Mouse (Mus musculus) adrenal gland, postnatal 14 days (tissue): ENCODE measurements around the gene Cbx8. TPM values are rescaled to one million over a fixed set of nuclear protein-coding genes. Genes with fewer than 3 reads are reported as not detected.

Experiments used
- DNase-seq: peaks from one replicate; pipeline ENCODE4 v3.0.0; 2021; ENCODE audit warnings: mixed read lengths
- total RNA-seq: library from RNA; stranded (reverse); gene quantifications from 2 replicates; pipeline ENCODE4 v1.2.3, GENCODE M21; 2021

Gene Cbx8
- total RNA-seq, 1 experiment from 2014 or later = 16.7 TPM

DNA sequence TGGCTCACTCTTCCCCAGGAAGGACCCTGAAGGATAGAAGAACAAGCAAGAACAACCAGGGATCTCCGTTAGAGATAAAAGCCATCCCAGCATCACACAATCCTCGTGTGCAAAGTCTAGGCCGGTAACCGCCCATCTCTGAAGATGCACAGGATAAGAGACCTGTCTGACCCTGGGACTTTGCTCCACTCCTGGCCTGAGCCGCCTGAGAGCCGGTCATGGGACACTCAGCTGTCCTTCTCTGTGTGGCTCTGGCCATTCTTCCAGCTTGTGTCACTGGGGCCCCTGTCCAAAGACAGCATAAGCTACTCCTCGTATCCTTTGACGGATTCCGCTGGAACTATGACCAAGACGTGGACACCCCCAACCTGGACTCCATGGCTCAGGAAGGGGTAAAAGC lies 52.8 kb downstream of the Cbx8 start, which contains the start of gene Enpp7:
TSS of gene Enpp7 (plus strand) at position 190 of the 400 bp plus-strand sequence.
- no peak for DNase-seq

Other genes with a start within 250 kb of the Cbx8 start
- 4.6 and 5.0 TPM in 2 replicates for gene Rbfox3, start 129.4 kb downstream of the Cbx8 start, total RNA-seq
- not detected in 2 replicates for gene Enpp7, start 52.8 kb downstream of the Cbx8 start, total RNA-seq
- 7.4 and 7.7 TPM in 2 replicates for gene Cbx2, start 18.0 kb downstream of the Cbx8 start, total RNA-seq
- 105 and 156 TPM in 2 replicates for gene Cbx4, start 45.3 kb upstream of the Cbx8 start, total RNA-seq
- gene Tbc1d16, start 187.5 kb upstream of the Cbx8 start, total RNA-seq = 18.1 and 18.7 TPM in 2 replicates
- gene Ccdc40, start 187.6 kb upstream of the Cbx8 start, total RNA-seq = 0.44 and 0.45 TPM in 2 replicates
- gene Gaa, start 226.9 kb upstream of the Cbx8 start, total RNA-seq = 78.3 and 81.3 TPM in 2 replicates